Mouse (Mus musculus) E14TG2a.4 (cell line): ENCODE measurements around the gene Ccdc57.

ENCODE experiments used
- CTCF ChIP-seq: conservative IDR thresholded peaks from 2 replicates; pipeline ENCODE4 v1.5.1; 2014; ENCODE audit warnings: low read length
- NANOG ChIP-seq: IDR thresholded peaks from 2 replicates; pipeline ENCODE4 v1.6.1; 2014; ENCODE audit warnings: borderline replicate concordance, low read length, mixed read lengths
- POU5F1 ChIP-seq: IDR thresholded peaks from 2 replicates; pipeline ENCODE4 v1.6.1; 2014; ENCODE audit warnings: low read length, borderline replicate concordance

- TF ChIP-seq CTCF (no peak), POU5F1 (no peak), NANOG (no peak)
Measured at GRCm38 (mm10) chr11:120959066-120959465, 26.4 kb upstream of the Ccdc57 start.
